Mouse (Mus musculus) midbrain, postnatal 0 days (tissue): ENCODE data around the gene Add2. TPM values are rescaled to one million over a fixed set of nuclear protein-coding genes. Genes with fewer than 3 reads are reported as not detected.

Experiments used
- ATAC-seq: fragments of 200-750 bp; cut with Nextera tagmentation; 2 replicates; pipeline ENCODE4 v1.8.0; 2017; ENCODE audit warnings: moderate number of reproducible peaks, mild to moderate bottlenecking, moderate TSS enrichment, moderate library complexity; ENCODE audit not compliant: low FRiP score
- DNase-seq: peaks from one replicate; pipeline ENCODE4 v3.0.0-alpha.2; 2015; ENCODE audit warnings: low spot score
- H3K27ac ChIP-seq: fragments of 300-500 bp; sonication (generic); 2 replicates; pipeline ENCODE4 v1.5.1; 2014; ENCODE audit warnings: low read depth, mild to moderate bottlenecking, low read length, mixed read lengths
- H3K27me3 ChIP-seq: fragments of 300-500 bp; sonication (generic); 2 replicates; pipeline ENCODE4 v1.6.1; 2014; ENCODE audit warnings: low read length, control low read depth, mixed read lengths; ENCODE audit not compliant: insufficient read depth
- H3K36me3 ChIP-seq: fragments of 300-500 bp; sonication (generic); 2 replicates; pipeline ENCODE4 v1.6.1; 2014; ENCODE audit warnings: low read length, control low read depth, mixed read lengths; ENCODE audit not compliant: insufficient read depth
- H3K4me1 ChIP-seq: fragments of 300-500 bp; sonication (generic); 2 replicates; pipeline ENCODE4 v1.6.1; 2014; ENCODE audit warnings: mild to moderate bottlenecking, control low read depth, antibody characterized with exemption, low read length, mixed read lengths; ENCODE audit not compliant: insufficient read depth
- H3K4me2 ChIP-seq: fragments of 300-500 bp; sonication (generic); 2 replicates; pipeline ENCODE4 v1.6.1; 2014; ENCODE audit warnings: low read depth, mild to moderate bottlenecking, low read length, mixed read lengths; ENCODE audit not compliant: poor library complexity, severe bottlenecking
- H3K4me3 ChIP-seq: fragments of 300-500 bp; sonication (generic); 2 replicates; pipeline ENCODE4 v1.5.1; 2014; ENCODE audit warnings: low read depth, mild to moderate bottlenecking, low read length, moderate library complexity
- H3K9ac ChIP-seq: fragments of 300-500 bp; sonication (generic); replicated peaks from 2 replicates; pipeline ENCODE4 v1.6.1; 2014; ENCODE audit warnings: mild to moderate bottlenecking, low read length, moderate library complexity, mixed read lengths; ENCODE audit not compliant: poor library complexity, severe bottlenecking
- H3K9me3 ChIP-seq: fragments of 300-500 bp; sonication (generic); 2 replicates; pipeline ENCODE4 v1.6.1; 2016; ENCODE audit warnings: low read length, control low read depth
- CTCF ChIP-seq: IDR thresholded peaks from 2 replicates; pipeline ENCODE4 v1.5.1; 2016; ENCODE audit warnings: antibody characterized with exemption, mild to moderate bottlenecking
- WGBS: fragments of 180-500 bp; shearing (Covaris S2); extraction: QIAGEN DNeasy Blood & Tissue Kit; methylation state at CpG from one replicate; pipeline ENCODE4 v1.1.7; 2014; 5-methylcytosine and 5-hydroxymethylcytosine counted together
- polyA plus RNA-seq: library from polyadenylated mRNA; unstranded; fragments of >200 nt; fragmentation: Nextera tagmentation; extraction: Ambion mirVana; gene quantifications from 2 replicates; pipeline ENCODE4 v1.2.1, GENCODE M21; 2015
- total RNA-seq: library from RNA; depleted of rRNA; stranded (reverse); fragments of >200 nt; gene quantifications from 2 replicates; pipeline ENCODE4 v1.2.3, GENCODE M21; 2014

The Add2 gene
- total and polyA plus RNA-seq, 2 experiments from 2014 or later: 124 to 159 TPM

DNA sequence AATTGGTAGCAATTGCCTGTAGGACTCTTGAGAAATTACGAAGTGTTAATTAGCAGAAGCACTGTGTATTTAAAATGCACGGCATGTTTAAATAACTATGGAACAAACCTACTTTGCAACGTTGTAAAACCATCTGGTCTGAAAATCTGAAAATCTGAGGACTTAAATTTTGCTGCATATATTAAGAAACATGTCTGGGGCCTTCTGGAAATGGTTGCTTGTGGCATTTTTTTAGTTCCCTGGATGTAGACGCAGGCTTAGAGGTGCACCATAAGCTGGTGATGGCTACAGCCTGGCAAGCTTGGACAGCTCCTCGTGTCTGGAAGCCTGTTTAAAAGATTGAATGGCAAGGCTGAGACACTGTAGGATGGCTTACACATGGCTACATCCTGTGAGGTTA, 40.5 kb downstream of the Add2 start:
- Histone ChIP-seq H3K4me2 (no peak overlapping the region), H3K4me3 (no peak overlapping the region), H3K36me3 (no peaks in the 10 kb centered on the region), H3K4me1 (peaks cover 26% of the 10 kb centered on the region; the same call in 1 of the 2 replicates), H3K9me3 (no peaks in the 10 kb centered on the region), H3K27me3 (no peaks in the 10 kb centered on the region), H3K27ac (no peak overlapping the region), H3K9ac (no peak overlapping the region)
- 57% methylated on average over 5 of the region's 5 CpGs for WGBS
- DNase-seq (no peak), ATAC-seq (no peak)
- TF ChIP-seq CTCF: no peak

DNA sequence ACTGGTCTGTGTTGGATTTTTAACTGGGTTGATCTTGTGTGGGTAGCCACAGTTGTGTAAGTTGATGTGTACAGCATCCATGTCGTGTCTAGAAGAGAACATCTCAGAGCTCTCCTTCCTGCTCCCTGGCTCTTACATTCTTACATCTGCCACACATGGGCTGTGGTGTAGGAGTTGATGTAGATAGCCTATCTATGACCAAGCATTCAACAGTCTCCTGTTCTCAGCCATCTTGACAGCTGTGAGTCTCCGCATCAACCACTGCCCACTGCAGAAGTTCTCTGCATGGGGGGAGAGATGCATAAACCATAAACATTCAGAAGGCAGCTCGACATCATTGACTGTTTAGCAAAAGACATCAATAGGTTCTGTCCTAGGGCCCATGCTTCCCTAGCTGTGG, 41.4 kb downstream of the Add2 start:
- Histone ChIP-seq H3K27me3 (no peaks in the 10 kb centered on the region), H3K4me1 (peaks cover 18% of the 10 kb centered on the region; the same call in 1 of the 2 replicates), H3K9ac (no peak overlapping the region), H3K4me2 (no peak overlapping the region), H3K27ac (no peak overlapping the region), H3K9me3 (no peaks in the 10 kb centered on the region), H3K36me3 (no peaks in the 10 kb centered on the region), H3K4me3 (no peak overlapping the region)
- WGBS: 87% methylated on average over 3 of the region's 3 CpGs
- no peak for TF ChIP-seq CTCF
- DNase-seq (no peak), ATAC-seq (no peak)

DNA sequence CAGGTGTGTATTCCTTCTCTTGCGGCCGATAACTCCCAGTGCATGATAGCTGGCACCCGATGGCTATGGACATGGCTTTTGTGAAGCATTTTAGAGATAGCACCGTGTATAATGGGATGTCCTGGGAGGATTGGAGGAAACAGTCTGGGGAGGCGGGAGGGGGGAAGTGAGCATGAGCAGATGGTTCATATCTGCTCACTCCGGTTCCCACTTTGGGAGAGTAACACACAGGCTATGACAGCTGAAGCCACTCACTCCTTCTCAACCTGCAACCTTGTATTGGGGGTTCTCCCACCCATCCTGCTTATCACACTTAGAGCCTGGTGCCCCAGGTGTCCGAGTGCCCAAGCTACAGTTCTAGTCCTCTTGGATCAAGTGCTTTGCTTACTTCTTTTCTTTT, 41.8 kb downstream of the Add2 start:
- Histone ChIP-seq H3K36me3 (no peaks in the 10 kb centered on the region), H3K4me3 (no peak overlapping the region), H3K9ac (no peak overlapping the region), H3K27me3 (no peaks in the 10 kb centered on the region), H3K9me3 (no peaks in the 10 kb centered on the region), H3K27ac (no peak overlapping the region), H3K4me2 (no peak overlapping the region), H3K4me1 (peaks cover 13% of the 10 kb centered on the region; the same call in 1 of the 2 replicates)
- 65% methylated on average over 7 of the region's 7 CpGs for WGBS
- ATAC-seq (no peak), DNase-seq (no peak)
- no peak for TF ChIP-seq CTCF

DNA sequence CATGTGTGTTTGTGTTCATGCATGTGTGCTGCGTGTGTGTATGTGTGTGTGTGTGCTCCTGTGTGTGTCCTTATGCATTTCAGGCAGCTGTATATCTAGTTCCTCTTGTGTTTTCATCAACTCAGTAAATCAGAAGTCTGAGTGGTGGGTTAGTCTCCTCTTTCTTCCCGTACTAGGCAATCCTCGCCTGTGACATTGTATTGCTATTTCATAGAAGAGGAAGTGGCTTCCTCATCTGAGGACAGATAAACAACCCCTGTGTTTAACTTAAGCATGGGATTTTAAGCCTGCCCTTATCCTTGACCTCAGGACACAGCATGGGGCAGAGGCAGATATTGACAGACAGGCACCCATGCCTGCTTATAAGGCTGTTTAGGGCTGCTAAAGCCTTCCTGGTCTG, 45.4 kb downstream of the Add2 start:
- Histone ChIP-seq H3K9ac (no peak overlapping the region), H3K36me3 (no peaks in the 10 kb centered on the region), H3K4me2 (no peak overlapping the region), H3K4me1 (no peaks in the 10 kb centered on the region), H3K9me3 (no peaks in the 10 kb centered on the region), H3K4me3 (no peak overlapping the region), H3K27me3 (no peaks in the 10 kb centered on the region), H3K27ac (no peak overlapping the region)
- no peak for DNase-seq
- TF ChIP-seq CTCF: no peak
- 95% methylated on average over 3 of the region's 3 CpGs for WGBS
- ATAC-seq: no peak

DNA sequence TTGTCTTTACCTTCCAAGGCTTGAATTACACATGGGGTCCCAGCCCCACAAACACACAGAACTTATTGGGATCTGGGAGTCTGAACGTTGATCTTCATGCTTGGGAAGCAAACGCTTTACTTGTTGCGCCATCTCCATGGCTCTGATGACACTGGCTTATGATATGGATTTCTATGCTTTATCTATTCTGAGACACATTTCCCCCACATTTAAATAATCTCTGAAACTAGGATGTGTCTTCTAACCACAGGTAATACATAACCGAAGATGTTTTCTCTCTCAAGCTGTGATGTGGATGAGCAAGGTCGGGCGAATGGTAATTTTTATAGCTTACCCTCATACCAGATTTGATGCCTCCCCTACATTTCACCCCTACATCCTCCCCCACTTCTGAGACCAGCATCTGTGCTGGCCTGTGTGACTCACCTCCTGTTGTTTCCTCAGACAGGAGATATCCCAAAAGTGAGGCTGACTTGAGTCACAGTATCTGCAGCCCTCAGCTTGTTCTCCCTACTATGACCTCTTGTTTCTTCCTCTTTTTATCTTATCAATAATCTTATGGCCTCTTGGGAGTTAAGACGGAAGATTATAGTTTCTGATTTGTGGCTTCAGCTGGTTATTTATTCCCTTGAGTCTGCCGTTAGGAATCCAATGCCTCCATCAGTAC, 46.2 kb downstream of the Add2 start:
- no peaks in the 10 kb centered on the region for H3K36me3 ChIP-seq
- H3K4me3 ChIP-seq: no peak overlapping the region
- 83% methylated on average over 8 of the region's 8 CpGs for WGBS
- H3K27ac ChIP-seq: no peak overlapping the region
- DNase-seq: no peak
- no peaks in the 10 kb centered on the region for H3K27me3 ChIP-seq
- no peak overlapping the region for H3K4me2 ChIP-seq
- no peak for ATAC-seq
- no peak overlapping the region for H3K9ac ChIP-seq
- H3K4me1 ChIP-seq: no peaks in the 10 kb centered on the region
- no peak for TF ChIP-seq CTCF
- no peaks in the 10 kb centered on the region for H3K9me3 ChIP-seq

DNA sequence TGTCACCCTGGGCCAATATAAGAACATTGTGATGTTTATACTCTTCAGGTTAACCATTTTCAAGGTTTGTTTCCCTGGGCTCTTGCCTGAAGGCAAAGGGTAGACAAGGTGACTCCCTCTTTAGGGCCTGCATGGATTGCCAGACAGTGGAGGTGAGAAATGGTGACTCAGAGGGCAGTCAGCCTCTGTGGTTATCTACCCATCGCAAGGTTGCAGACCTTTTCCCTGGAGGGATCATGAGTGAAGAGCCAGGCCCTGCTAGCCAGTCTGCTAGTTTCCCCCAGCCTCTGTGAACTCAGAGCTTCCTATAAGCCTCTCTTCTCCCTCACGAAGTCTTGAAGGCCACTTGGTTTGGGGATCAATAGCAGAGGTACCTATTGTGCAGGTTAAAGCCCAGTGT, 48.0 kb downstream of the Add2 start:
- no peaks in the 10 kb centered on the region for H3K36me3 ChIP-seq
- H3K4me2 ChIP-seq: no peak overlapping the region
- H3K4me1 ChIP-seq: no peaks in the 10 kb centered on the region
- WGBS: 95% methylated on average over 2 of the region's 2 CpGs
- H3K27ac ChIP-seq: no peak overlapping the region
- TF ChIP-seq CTCF: no peak
- no peak overlapping the region for H3K4me3 ChIP-seq
- DNase-seq: no peak
- no peaks in the 10 kb centered on the region for H3K9me3 ChIP-seq
- H3K27me3 ChIP-seq: no peaks in the 10 kb centered on the region
- ATAC-seq: no peak
- no peak overlapping the region for H3K9ac ChIP-seq
